In the genomic region with DNA sequence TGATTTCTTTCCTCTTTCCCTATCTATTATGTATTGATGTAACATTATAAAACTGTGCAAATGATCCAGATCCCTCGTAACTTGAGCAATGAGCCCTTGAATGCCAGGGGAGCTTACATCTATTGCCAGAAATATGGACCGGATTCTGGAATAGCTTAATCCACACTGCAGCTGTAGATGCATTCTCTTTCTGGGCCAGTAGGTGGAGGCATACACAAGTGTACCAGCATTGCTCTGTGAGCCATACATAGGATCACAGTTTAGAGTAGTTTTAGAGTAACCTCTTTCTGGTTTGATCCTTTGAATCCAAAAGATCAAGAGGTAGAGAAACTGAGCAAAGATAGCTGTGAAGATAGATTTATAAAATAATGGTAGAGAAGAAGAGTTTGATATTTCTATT, we compare ENCODE assay signal across 8 mouse cellular contexts. TPM values are rescaled to one million over a fixed set of nuclear protein-coding genes. Genes with fewer than 3 reads are reported as not detected.
DNase-seq lines count a peak whose midpoint lies in the region; TF ChIP-seq lines count a peak whose summit lies in the region.

No protein-coding gene starts in this region.

- no peak overlapping the region for H3K4me3 ChIP-seq in heart, adult 2 months

- TF ChIP-seq CTCF in heart, adult 2 months (IDR thresholded peaks at IDR 0.05): no peak; the same call in none of the 2 replicates

- H3K36me3 ChIP-seq in heart, adult 2 months (ENCODE audit: control insufficient read depth, insufficient read depth, low read length): no peaks in the 10 kb centered on the region

- peak; percentile 19 to 52 for DNase-seq in heart, adult 2 months
- DNase-seq in heart, adult 11 months: no peak
- peak; percentile 0 to 6 for DNase-seq in CD8-positive naive resting alpha-beta T cell, adult 2 months (ENCODE audit: low read depth in 2 of 2, low spot score in 2 of 2)
- peak; percentile 41 for DNase-seq in cerebellum, adult 11 months
- peak; percentile 26 for DNase-seq in gastrocnemius, postnatal 10 days
- DNase-seq in layer of hippocampus, adult 9-11 months: peak; percentile 33
- peak; percentile 47 for DNase-seq in mesoderm, embryonic 11.5 days (ENCODE audit: low read depth, low spot score)
- DNase-seq in telencephalon, adult 2 months (ENCODE audit: low read depth, low spot score): peak; percentile 24

- WGBS in heart, adult 2 months: 30% methylated on average over 2 of the region's 2 CpGs

- no peaks in the 10 kb centered on the region for H3K79me2 ChIP-seq in heart, adult 2 months (replicated peaks; ENCODE audit: control insufficient read depth, insufficient read depth, low read length)

- no peak for TF ChIP-seq POLR2A in heart, adult 2 months (IDR thresholded peaks at IDR 0.05; ENCODE audit: insufficient read depth, low read depth, low read length)

- H3K27me3 ChIP-seq in heart, adult 2 months (ENCODE audit: control insufficient read depth, insufficient read depth, low read length): no peaks in the 10 kb centered on the region

- intact Hi-C loops in heart, adult 2 months (cut with DNase I): loop anchor here (2.0 to 5.0 kb wide), 2 partner anchors 137 to 603 kb away; no protein-coding TSS in a partner anchor

- TF ChIP-seq EP300 in heart, adult 2 months (IDR thresholded peaks at IDR 0.05; ENCODE audit: insufficient read depth, low read depth, low read length): no peak

- H3K9ac ChIP-seq in heart, adult 2 months (ENCODE audit: low read depth, low read length): no peak overlapping the region

- no peak overlapping the region for H3K27ac ChIP-seq in heart, adult 2 months

- no peaks in the 10 kb centered on the region for H3K4me1 ChIP-seq in heart, adult 2 months (ENCODE audit: control insufficient read depth, insufficient read depth, low read length)

RNA-seq across cellular contexts. Expression of a gene that starts 49.0 kb away (rescaled TPM):
- not detected for total RNA-seq in heart, adult 2 months (2021)
- polyA plus RNA-seq in heart, adult 2 months (2012; rRNA removed): not detected in 2 replicates
- total RNA-seq in gastrocnemius, postnatal 10 days (2021): not detected
